Mouse (Mus musculus): ENCODE measurements at regions not wholly inside any gene's neighbourhood (a gene's known extent, or its start where the extent isn't known, plus 50 kb on each side); places are given as distances from the start of the nearest gene placed in this dataset.

DNA sequence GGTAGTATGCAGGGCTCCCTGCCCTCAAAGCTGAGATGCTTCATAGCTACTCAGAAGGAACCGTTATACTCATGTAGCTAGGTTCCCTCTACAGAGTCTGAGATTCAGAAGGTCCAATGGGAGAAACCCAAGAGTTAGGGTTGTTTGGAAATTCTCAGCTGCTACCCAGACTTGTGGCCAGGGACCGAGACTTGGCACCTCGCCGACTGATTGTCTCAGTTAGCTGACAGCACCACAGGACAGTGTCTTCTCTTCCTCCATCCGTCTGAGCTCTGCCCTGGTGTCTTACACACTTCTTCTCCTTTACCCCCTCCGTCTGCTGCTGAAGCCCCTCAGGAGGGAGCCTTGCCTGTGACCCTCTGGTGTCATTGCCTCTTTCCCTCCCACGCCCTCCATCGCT, 329.6 kb upstream of the Prox1 start:
- DNase-seq = no peak

- no peak for DNase-seq
Observed at GRCm38 (mm10) chr1:190497474-190497873, 327.0 kb upstream of the Prox1 start.

DNA sequence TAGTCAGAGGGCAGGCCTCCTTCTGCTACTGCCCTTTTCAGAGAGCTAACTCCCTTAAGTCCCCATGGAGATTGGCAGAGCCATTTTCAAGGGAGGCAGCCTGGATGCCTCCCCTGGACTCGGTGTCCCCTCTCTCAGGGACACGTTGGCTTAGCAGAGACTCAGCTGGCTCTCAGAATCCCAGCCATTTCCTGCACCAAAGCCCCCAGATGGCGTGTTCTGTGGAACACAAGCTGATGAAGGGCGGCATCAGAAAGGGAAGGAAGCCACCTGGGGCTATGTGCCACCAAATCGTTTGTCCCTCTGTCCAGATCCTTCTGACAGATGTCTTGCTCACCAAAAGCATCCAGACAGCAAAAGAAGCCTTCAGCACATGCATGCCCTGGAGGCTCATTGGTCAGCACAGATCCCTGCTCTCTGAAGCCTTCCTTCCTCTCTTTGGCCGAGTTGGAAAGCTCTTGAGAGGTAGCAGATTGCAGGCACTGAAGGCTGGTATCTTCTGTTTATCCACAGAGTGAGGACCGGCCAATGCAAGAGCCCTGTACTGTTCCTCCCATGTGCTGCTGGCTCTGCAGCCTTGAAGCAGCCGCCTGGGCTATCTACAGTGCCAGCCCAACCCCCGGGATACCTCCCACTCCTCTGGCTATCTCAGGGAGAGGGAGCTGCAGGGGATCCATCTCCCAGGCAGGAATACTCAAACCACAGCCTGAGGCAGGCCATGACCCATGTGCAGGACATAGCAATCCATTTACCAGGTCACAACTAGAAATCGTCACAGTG, 325.4 kb upstream of the Prox1 start:
- DNase-seq = peak; percentile 72

DNA sequence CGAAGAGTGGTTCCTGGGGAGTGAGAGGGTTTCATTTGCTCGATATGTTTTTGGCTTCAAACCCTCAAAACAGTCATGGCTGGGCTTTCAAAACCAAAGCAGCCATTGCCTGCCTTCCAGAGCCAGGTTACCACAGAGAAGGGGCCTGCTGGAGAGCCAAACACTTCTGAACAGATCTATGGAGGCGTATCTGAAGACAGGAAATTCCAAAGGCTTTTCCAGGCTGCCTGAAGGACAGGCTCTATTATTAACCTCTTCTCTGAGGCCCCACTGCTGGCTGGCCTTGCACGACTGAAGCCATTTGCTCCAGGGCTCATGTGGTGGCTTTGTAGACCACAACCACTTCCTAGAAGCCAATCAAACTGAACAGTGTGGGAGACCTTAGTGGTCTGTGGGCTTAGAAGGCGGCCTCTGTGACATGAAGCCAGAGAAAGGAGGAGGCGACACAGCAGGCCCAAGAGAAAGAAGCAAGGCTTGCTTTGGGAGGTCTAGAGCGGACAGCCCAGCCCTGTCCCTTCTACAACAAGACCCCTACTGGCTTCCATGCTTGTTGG, 316.1 kb upstream of the Prox1 start:
- no peak for DNase-seq

DNA sequence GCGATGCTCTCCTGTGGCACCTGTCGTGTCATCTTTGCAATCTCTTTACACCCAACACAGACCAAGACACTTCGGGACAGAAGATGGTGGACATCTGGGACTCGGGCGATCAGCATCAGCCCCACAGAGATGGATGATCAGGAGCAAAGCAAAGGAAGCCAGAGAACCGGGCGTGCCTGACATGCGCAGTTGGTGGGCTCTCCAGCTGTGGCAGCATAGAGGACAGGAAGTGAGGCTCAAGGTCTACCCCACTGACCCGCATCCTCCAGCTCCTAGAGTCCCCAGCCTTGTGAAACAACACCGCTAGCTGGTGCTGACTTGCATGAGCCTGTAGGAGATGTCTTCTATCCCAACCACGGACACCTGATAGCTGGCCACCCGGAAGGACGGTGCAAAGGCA, 312.9 kb upstream of the Prox1 start:
- no peak for DNase-seq

- DNase-seq = no peak
Observed at GRCm38 (mm10) chr1:190481071-190481470, 310.6 kb upstream of the Prox1 start.

DNA sequence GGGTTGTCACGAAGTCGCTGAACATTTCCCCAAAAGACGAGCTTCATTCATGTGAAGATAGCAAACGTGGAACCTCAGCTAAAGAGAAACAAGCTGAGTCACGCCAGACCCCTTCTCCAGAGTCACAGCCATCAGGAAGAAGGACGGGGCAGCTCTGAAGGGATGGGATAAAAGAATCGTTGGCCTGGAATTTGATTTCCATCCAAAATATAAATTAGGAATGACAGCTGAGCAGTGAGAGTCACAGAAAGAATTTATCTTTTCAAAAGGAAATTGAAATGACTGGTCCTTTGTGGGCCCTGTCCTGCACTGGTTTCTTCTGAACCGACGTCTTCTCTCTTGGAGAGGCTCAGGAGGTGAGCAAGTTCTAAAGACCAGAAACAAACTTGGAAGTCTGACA, 310.1 kb upstream of the Prox1 start:
- DNase-seq = no peak

DNA sequence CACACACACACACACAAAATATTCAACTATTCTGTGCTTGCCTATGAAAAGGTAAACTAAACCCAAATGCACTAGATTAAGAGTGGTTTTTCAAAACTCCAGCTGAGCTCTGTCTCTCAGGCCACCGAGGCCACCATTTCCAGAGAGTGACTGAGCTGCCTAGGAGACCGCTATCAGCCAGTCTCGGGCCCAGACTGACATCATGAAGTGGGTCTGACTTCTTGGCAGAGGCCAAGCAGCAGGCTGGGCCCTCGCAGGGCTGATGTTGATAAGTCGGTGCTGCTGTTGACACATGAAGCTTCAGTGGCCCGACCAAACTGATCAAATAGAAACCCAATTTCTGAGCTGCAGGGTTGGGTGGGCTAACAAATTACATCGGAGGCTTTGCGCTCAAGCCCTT, 302.2 kb upstream of the Prox1 start:
- DNase-seq = no peak

GRCm38 (mm10) chr1:190470336-190470735, 299.8 kb upstream of the Prox1 start:
- DNase-seq = no peak

- DNase-seq = no peak
Observed at GRCm38 (mm10) chr1:190457541-190458061, 287.1 kb upstream of the Prox1 start.

DNA sequence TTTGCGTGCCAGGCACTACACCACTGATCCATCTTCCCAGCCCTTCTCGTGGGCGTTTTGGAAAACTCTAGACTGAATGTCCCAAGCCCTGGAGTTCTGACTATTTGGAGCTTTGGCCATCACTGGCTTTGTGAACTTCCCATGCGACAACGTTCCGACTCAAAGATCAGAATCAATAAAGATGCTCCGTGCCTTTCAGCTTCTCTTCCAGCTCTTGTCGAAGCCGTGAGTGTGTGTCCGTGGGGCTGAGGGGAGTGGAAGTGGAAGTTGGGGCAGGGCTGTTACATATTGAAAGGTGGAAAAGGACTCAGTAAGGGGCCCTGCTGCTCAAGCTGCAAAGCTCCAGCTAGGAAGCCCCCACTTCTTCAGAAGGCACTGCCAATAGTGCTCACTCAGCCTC, 283.0 kb upstream of the Prox1 start:
- no peak for DNase-seq

DNA sequence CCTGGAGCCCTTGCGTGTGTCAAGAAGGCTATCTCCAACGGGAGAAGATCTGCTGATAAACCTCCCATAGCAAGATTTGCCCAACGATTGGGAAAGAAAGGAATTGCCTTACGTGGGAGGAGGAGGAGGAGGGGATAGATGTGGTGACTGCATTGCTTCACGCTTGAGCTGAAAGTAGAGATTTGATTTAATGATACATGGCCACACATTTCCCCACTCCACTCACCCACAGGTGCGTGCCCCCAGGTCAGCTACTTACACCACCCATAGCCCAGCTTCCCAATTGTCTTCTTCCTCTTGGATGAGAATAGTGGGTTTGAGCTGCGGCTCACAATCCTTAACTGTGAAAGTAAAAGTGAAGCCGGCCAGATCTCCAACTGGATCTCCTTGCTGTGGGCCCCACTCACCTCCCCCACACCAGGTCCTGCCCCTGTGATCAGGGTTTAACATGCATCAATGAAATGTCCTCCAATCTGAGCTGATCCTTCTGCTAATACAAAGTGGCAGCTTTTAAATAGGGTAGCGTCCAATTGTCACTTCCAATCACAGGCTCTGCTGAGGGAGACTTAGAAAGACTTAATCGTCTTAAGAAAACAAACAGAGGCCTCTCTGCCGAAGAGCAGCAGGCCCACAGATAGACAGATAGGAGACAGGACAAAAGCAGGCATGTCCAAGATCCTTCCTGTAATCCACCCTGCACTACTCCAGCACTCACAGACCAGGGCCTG, 281.8 kb upstream of the Prox1 start:
- no peak for DNase-seq

- DNase-seq = no peak
Observed at GRCm38 (mm10) chr1:190448263-190448662, 277.7 kb upstream of the Prox1 start.

GRCm38 (mm10) chr1:190447253-190447652, 276.7 kb upstream of the Prox1 start:
- DNase-seq = no peak

- no peak for DNase-seq
Observed at GRCm38 (mm10) chr1:190446676-190447075, 276.2 kb upstream of the Prox1 start.

- no peak for DNase-seq
Observed at GRCm38 (mm10) chr1:190444366-190444765, 273.9 kb upstream of the Prox1 start.

DNA sequence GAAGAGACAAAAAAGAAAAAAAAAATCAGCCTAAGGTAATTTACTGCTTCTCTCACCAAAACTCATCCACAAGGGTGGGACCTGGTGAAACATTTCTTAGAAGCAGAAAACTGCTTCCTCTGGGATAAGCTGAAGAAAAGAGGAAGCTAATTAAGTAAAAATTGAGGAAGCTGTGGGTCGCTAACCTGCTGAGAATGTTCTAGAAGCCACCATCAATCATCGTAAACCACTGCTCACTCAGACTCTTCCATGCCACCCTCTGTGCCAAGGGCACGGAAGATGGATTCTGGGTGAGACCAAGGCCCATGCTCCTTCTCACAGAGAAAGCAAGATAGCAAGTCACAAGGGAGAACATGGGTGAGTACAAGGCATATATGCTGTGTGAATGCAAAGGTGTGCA, 272.7 kb upstream of the Prox1 start:
- no peak for DNase-seq

GRCm38 (mm10) chr1:190442166-190442565, 271.7 kb upstream of the Prox1 start:
- DNase-seq = no peak

- no peak for DNase-seq
Observed at GRCm38 (mm10) chr1:190438789-190439188, 268.3 kb upstream of the Prox1 start.

DNA sequence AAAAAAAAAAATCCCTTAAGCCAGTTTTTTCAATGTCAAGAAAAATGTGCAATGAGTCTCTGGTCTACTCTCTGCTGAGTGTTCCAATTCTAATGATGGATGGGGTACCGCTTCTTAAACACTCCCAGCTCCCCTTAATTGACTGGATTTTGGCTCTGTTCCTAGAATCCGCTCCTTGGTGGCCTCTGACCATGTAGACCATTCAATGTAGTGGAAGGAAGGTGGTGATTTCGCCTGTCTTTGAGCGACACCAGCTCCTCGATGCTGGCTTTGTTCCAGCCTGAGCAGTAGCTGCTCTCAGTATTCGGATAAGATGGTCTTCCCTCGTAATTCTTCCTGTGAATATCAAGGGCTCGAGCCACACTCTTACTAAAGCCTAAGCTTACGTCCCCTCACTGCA, 252.4 kb upstream of the Prox1 start:
- no peak for DNase-seq

DNA sequence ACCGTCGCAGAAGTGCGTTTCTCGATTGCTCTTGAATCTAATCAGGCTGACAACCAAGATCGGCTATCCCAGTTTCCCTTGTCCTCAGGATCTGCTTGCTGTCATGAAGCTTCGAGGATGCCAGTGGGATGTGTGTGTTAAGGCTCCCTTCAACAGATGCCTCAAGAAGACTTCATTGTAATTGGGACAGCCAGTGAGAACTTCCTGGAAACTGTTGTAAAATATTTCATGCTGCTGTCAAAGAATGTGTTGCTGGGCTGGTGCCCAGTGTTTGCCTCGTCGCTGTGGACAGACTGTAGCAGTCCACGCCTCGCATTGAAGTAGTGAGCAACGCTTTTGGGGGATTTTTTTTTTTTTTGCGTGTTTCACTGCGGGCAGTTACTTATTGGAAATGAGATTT, 249.2 kb upstream of the Prox1 start:
- DNase-seq = peak; percentile 15

DNA sequence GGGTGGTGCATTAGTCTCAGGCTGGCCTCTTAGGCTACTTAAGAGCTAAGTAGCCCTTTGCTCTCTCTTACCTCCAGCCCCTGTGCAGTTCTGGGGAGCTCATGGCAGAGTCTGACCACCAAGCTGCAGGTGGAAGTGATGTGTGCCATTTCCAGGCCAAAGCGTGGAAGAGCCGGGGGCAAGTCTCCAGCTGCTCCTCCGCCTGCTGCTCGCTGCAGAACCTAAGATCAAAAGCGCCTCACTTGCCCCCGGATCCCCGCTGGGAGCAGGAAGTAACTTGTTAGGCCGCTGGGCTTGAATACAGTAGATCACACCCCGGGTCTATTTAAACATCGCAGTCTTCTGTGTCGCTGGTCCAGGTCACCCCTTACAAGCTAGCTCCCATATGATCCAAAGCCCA, 246.8 kb upstream of the Prox1 start:
- DNase-seq = no peak

DNA sequence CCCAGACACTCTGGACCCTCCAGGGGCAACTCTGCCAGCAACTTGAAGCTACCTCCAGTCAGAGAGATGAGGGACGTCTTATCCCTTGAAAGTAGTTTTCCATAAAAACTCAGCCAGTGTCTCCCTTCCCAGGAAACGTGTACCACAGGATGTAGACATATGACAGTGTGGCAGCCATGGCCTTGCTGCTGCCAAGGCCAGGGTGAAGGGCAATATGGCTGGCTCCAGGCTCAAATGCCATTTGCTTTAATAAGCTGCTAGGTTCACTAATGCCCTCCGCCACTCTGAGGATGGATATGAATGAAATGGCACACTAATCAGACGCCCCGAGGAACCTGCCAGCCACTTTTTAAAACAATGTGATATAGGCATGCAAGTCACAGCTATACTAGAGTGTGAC, 241.2 kb upstream of the Prox1 start:
- no peak for DNase-seq

- DNase-seq = no peak
Observed at GRCm38 (mm10) chr1:190403335-190403734, 232.8 kb upstream of the Prox1 start.
